Mouse (Mus musculus): Measurements from ENCODE around the gene Auts2. TPM values are rescaled to one million over a fixed set of nuclear protein-coding genes. Genes with fewer than 3 reads are reported as not detected.

Gene Auts2
- polyA plus RNA-seq, 1 experiment from 2014 or later: 82.5 TPM

DNA sequence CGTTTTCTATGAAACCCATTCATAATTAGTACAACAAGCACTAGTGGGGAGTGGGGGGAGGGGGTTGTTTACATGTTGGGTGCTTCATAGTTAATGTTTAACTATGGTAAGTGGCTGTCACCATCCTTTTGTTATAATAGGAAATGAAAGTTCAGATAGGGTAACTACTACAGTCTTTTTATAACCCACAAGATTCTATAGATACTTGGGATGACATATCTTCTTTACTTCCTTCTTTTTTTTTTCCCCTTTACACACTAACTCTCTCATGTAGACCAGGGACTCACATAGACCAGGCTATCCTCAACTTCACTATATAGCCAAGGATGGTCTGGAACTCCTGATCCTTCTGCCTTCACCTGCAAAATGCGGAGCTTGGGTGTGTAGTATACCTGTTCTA, 736.8 kb downstream of the Auts2 start:
- no peak overlapping the region for H3K9ac ChIP-seq (replicated peaks; ENCODE audit: low read depth, low read length)
- no peak overlapping the region for H3K4me2 ChIP-seq (ENCODE audit: low read depth, low read length)
- no peaks in the 10 kb centered on the region for H3K27me3 ChIP-seq (ENCODE audit: control insufficient read depth, insufficient read depth, low read length)
- no peak overlapping the region for H3K27ac ChIP-seq (ENCODE audit: low read depth, low read length)
- H3K36me3 ChIP-seq (ENCODE audit: control insufficient read depth, insufficient read depth, low read length): no peaks in the 10 kb centered on the region
- H3K9me3 ChIP-seq (ENCODE audit: control insufficient read depth, low read length): no peaks in the 10 kb centered on the region
- ATAC-seq (ENCODE audit: low read depth): no peak
- peaks cover 12% of the 10 kb centered on the region; the same call in 1 of the 2 replicates for H3K4me1 ChIP-seq (ENCODE audit: control insufficient read depth, insufficient read depth, low read length)
- 89% methylated on average over 2 of the region's 2 CpGs for WGBS
- H3K4me3 ChIP-seq (ENCODE audit: low read depth, low read length): no peak overlapping the region

DNA sequence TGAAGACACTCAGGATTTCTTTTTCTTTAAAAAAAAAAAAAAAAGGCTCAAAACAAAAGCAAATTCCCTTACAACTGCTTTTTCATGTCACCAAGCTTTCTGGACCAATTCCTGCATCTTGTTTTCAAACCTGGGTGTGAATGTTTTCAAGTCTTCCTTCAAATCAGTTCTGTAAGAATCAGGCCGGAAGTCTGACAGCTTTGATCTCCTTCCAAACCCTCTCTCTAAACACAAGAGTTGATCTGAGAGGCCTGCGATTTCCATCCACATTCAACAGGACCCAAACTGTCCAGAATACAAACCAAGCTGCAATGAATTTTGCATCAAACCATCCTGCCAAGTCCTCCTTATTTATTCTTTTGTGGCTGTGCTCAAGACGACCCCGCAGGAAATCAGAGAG, 737.9 kb downstream of the Auts2 start:
- H3K4me1 ChIP-seq (ENCODE audit: control insufficient read depth, insufficient read depth, low read length): peaks cover 12% of the 10 kb centered on the region; the same call in 1 of the 2 replicates
- ATAC-seq (ENCODE audit: low read depth): no peak
- H3K27me3 ChIP-seq (ENCODE audit: control insufficient read depth, insufficient read depth, low read length): no peaks in the 10 kb centered on the region
- no peaks in the 10 kb centered on the region for H3K9me3 ChIP-seq (ENCODE audit: control insufficient read depth, low read length)
- H3K4me3 ChIP-seq (ENCODE audit: low read depth, low read length): no peak overlapping the region
- no peaks in the 10 kb centered on the region for H3K36me3 ChIP-seq (ENCODE audit: control insufficient read depth, insufficient read depth, low read length)
- no peak overlapping the region for H3K27ac ChIP-seq (ENCODE audit: low read depth, low read length)
- 65% methylated on average over 4 of the region's 4 CpGs for WGBS
- H3K4me2 ChIP-seq (ENCODE audit: low read depth, low read length): no peak overlapping the region
- no peak overlapping the region for H3K9ac ChIP-seq (replicated peaks; ENCODE audit: low read depth, low read length)

DNA sequence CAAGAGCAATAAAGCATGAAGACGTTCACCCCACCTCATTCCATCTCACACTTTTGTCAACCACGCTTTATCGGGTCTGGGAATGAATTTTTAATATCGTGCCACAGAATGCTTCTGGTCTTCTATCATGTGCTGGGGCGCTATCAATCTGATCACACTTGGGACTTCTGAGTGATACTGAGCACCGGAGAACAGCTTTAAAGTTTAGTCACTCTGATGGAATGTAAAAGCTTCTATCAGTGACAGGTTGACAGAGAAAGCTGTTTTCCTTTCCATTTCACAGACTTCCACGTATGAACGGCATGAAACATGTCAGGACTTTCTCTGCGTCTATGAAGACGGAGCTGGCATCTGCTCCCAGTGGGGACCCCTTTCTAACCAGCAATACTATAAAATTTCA, 739.5 kb downstream of the Auts2 start:
- H3K27ac ChIP-seq (ENCODE audit: low read depth, low read length): no peak overlapping the region
- H3K27me3 ChIP-seq (ENCODE audit: control insufficient read depth, insufficient read depth, low read length): no peaks in the 10 kb centered on the region
- H3K4me2 ChIP-seq (ENCODE audit: low read depth, low read length): no peak overlapping the region
- H3K9ac ChIP-seq (replicated peaks; ENCODE audit: low read depth, low read length): no peak overlapping the region
- peaks cover 13% of the 10 kb centered on the region for H3K4me1 ChIP-seq (ENCODE audit: control insufficient read depth, insufficient read depth, low read length)
- no peaks in the 10 kb centered on the region for H3K36me3 ChIP-seq (ENCODE audit: control insufficient read depth, insufficient read depth, low read length)
- 54% methylated on average over 10 of the region's 10 CpGs for WGBS
- H3K9me3 ChIP-seq (ENCODE audit: control insufficient read depth, low read length): no peaks in the 10 kb centered on the region
- no peak overlapping the region for H3K4me3 ChIP-seq (ENCODE audit: low read depth, low read length)
- no peak for ATAC-seq (ENCODE audit: low read depth)

DNA sequence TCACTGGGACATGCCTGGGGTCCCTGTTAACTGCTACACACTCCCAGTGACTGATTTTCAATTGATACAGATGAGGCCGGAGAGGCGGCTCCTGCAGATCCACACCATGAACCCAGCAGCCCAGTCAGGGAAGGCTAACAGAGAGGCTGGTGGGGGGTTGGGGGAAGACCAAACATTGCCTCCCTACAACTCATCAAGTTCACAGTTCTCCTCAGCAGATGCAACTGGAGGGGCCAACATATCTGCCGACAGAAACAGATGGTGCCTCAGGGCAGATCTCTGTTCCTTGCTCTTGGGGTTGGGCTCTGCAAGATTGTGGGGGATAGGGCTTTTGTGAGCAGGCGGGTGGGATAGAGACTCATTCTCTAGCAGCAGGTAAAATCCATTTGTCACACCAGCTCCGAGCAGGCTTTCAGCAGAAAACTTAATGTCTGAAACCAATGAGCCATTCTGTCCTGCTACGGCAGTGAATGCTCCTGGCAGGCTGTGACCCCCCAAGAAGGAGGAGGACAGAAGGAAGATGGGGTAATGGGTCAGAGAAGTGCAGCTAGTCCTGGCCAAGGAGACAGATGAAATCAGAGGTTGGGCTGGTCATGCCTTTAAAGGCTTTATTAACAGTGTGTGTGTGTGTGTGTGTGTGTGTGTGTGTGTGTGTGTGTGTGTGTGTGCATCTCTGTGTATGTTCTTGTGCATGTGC, 740.7 kb downstream of the Auts2 start:
- H3K9ac ChIP-seq (replicated peaks; ENCODE audit: low read depth, low read length): no peak overlapping the region
- no peaks in the 10 kb centered on the region for H3K27me3 ChIP-seq (ENCODE audit: control insufficient read depth, insufficient read depth, low read length)
- H3K4me2 ChIP-seq (ENCODE audit: low read depth, low read length): no peak overlapping the region
- no peaks in the 10 kb centered on the region for H3K9me3 ChIP-seq (ENCODE audit: control insufficient read depth, low read length)
- WGBS: 12% methylated on average over 6 of the region's 6 CpGs
- H3K4me1 ChIP-seq (ENCODE audit: control insufficient read depth, insufficient read depth, low read length): peaks cover 18% of the 10 kb centered on the region
- H3K27ac ChIP-seq (ENCODE audit: low read depth, low read length): peak overlapping the region; percentile 22; the same call in 1 of the 2 replicates
- no peak overlapping the region for H3K4me3 ChIP-seq (ENCODE audit: low read depth, low read length)
- H3K36me3 ChIP-seq (ENCODE audit: control insufficient read depth, insufficient read depth, low read length): no peaks in the 10 kb centered on the region
- peak; percentile 51; the same call in 1 of the 2 replicates for ATAC-seq (ENCODE audit: low read depth)

- Histone ChIP-seq H3K4me3 (ENCODE audit: low read depth, low read length) (no peak overlapping the region), H3K36me3 (ENCODE audit: control insufficient read depth, insufficient read depth, low read length) (no peaks in the 10 kb centered on the region), H3K9ac (replicated peaks; ENCODE audit: low read depth, low read length) (no peak overlapping the region), H3K4me2 (ENCODE audit: low read depth, low read length) (no peak overlapping the region), H3K4me1 (ENCODE audit: control insufficient read depth, insufficient read depth, low read length) (peaks cover 18% of the 10 kb centered on the region), H3K27me3 (ENCODE audit: control insufficient read depth, insufficient read depth, low read length) (no peaks in the 10 kb centered on the region), H3K9me3 (ENCODE audit: control insufficient read depth, low read length) (no peaks in the 10 kb centered on the region), H3K27ac (ENCODE audit: low read depth, low read length) (peak overlapping the region; percentile 22; the same call in 1 of the 2 replicates)
- WGBS: 33% methylated on average over 6 of the region's 6 CpGs
- peak; percentile 60; the same call in 1 of the 2 replicates for ATAC-seq (ENCODE audit: low read depth)
Measured at GRCm38 (mm10) chr5:131801924-131802323, 741.2 kb downstream of the Auts2 start.

DNA sequence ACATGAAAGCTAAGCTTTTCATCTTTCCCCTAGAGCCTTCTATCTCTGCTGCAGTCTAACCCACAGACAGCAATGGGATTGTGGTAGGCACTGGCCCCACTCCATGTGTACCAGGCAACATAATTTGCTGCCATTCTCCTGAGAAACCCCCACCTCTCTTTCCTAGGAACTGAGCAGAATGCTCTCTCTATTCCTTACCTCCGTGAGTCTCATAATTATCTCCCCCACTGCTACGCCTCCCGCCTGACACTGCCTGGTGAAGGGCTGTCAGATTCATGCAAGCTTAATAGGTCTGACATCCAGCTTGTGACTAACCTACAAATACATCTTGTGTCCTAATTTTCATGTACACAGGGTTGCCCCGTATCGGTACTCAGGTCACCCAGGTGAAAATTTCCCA, 744.8 kb downstream of the Auts2 start:
- Histone ChIP-seq H3K27me3 (ENCODE audit: control insufficient read depth, insufficient read depth, low read length) (no peaks in the 10 kb centered on the region), H3K9ac (replicated peaks; ENCODE audit: low read depth, low read length) (no peak overlapping the region), H3K4me2 (ENCODE audit: low read depth, low read length) (no peak overlapping the region), H3K9me3 (ENCODE audit: control insufficient read depth, low read length) (no peaks in the 10 kb centered on the region), H3K36me3 (ENCODE audit: control insufficient read depth, insufficient read depth, low read length) (no peaks in the 10 kb centered on the region), H3K4me3 (ENCODE audit: low read depth, low read length) (no peak overlapping the region), H3K27ac (ENCODE audit: low read depth, low read length) (no peak overlapping the region), H3K4me1 (ENCODE audit: control insufficient read depth, insufficient read depth, low read length) (peaks cover 32% of the 10 kb centered on the region)
- WGBS: 43% methylated on average over 5 of the region's 5 CpGs
- ATAC-seq (ENCODE audit: low read depth): no peak

- Histone ChIP-seq H3K27ac (ENCODE audit: low read depth, low read length) (no peak overlapping the region), H3K4me1 (ENCODE audit: control insufficient read depth, insufficient read depth, low read length) (peaks cover 25% of the 10 kb centered on the region), H3K4me2 (ENCODE audit: low read depth, low read length) (no peak overlapping the region), H3K9ac (replicated peaks; ENCODE audit: low read depth, low read length) (no peak overlapping the region), H3K9me3 (ENCODE audit: control insufficient read depth, low read length) (no peaks in the 10 kb centered on the region), H3K36me3 (ENCODE audit: control insufficient read depth, insufficient read depth, low read length) (no peaks in the 10 kb centered on the region), H3K27me3 (ENCODE audit: control insufficient read depth, insufficient read depth, low read length) (no peaks in the 10 kb centered on the region), H3K4me3 (ENCODE audit: low read depth, low read length) (no peak overlapping the region)
- no peak for ATAC-seq (ENCODE audit: low read depth)
Measured at GRCm38 (mm10) chr5:131797044-131797443, 746.1 kb downstream of the Auts2 start.

DNA sequence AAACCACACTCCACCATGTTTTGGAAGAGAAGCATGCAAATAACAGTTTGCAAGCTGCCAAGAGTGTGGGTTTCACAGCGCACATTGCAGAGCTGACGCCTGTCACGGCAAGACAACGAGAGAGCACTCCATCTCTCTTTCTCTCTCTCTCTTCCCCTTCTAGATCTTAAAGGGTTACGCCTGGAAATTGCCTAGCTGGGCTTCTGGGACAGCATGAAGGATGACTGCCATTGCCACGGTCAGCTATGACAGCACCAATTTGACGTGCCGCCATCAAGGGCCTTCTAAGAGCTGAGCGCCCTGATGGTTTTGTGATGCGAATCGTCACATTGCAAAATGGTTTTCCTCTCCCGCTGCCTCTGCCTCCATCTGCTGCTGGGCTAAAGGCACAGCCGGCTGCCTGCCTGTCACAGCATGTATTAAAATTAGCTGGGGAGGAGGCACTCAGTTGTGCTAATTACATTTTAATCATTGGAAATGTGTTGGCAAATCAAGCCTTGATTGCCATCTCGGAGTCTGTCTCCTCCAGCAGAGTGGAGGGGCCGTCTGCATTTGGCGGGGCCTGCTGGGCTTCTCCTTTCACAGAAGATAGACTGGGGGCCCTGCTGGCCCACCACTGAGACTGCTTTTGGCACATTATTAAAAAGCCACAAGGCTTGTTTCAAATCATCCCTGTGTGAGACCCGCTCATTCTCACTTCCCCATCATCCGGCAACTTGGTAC, 748.6 kb downstream of the Auts2 start:
- Histone ChIP-seq H3K4me2 (ENCODE audit: low read depth, low read length) (0 out of 2 replicates have a peak overlapping the region, but pooled peaks have one; percentile 0), H3K9me3 (ENCODE audit: control insufficient read depth, low read length) (no peaks in the 10 kb centered on the region), H3K9ac (replicated peaks; ENCODE audit: low read depth, low read length) (no peak overlapping the region), H3K27me3 (ENCODE audit: control insufficient read depth, insufficient read depth, low read length) (no peaks in the 10 kb centered on the region), H3K27ac (ENCODE audit: low read depth, low read length) (peak overlapping the region; percentile 69), H3K4me3 (ENCODE audit: low read depth, low read length) (no peak overlapping the region), H3K4me1 (ENCODE audit: control insufficient read depth, insufficient read depth, low read length) (peaks cover 24% of the 10 kb centered on the region), H3K36me3 (ENCODE audit: control insufficient read depth, insufficient read depth, low read length) (no peaks in the 10 kb centered on the region)
- WGBS: 21% methylated on average over 18 of the region's 18 CpGs
- peak; percentile 73 for ATAC-seq (ENCODE audit: low read depth)

DNA sequence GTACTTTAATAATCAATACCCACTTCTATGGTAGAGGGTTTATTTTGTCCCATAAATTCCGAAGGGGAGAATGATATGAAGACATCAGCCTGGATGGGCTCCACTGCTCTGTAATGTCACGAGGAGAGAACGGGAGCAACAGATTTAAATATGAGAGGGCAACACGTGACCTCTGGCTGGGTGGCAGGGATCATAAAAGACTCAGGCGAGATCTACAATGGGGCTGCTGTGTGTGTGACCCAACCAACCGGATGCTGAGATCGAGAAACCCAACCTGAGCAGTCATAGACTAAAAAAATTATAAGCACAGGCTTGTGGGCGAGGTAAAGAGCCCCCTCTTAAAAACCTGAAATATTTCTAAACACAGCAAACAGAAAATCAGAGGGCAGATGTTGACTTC, 753.5 kb downstream of the Auts2 start:
- H3K36me3 ChIP-seq (ENCODE audit: control insufficient read depth, insufficient read depth, low read length): no peaks in the 10 kb centered on the region
- no peaks in the 10 kb centered on the region for H3K9me3 ChIP-seq (ENCODE audit: control insufficient read depth, low read length)
- no peak; the same call in 1 of the 2 replicates for ATAC-seq (ENCODE audit: low read depth)
- H3K27ac ChIP-seq (ENCODE audit: low read depth, low read length): no peak overlapping the region
- no peaks in the 10 kb centered on the region for H3K27me3 ChIP-seq (ENCODE audit: control insufficient read depth, insufficient read depth, low read length)
- H3K4me3 ChIP-seq (ENCODE audit: low read depth, low read length): no peak overlapping the region
- no peak overlapping the region for H3K4me2 ChIP-seq (ENCODE audit: low read depth, low read length)
- no peak overlapping the region for H3K9ac ChIP-seq (replicated peaks; ENCODE audit: low read depth, low read length)
- peaks cover 20% of the 10 kb centered on the region for H3K4me1 ChIP-seq (ENCODE audit: control insufficient read depth, insufficient read depth, low read length)
- 27% methylated on average over 8 of the region's 8 CpGs for WGBS

Data from neural tube, embryonic 14.5 days (tissue).